Mouse (Mus musculus) gastrocnemius, adult 8-10 months (tissue): ENCODE data around the gene Col27a1. TPM values are rescaled to one million over a fixed set of nuclear protein-coding genes. Genes with fewer than 3 reads are reported as not detected.

Experiments
- DNase-seq, 2 experiments: peaks; one replicate each; pipeline ENCODE4 v3.0.0; 2022; ENCODE audit warnings: low spot score in 2 of 2
- total RNA-seq, 4 experiments: library from RNA; stranded (reverse); gene quantifications; 2 replicates each; pipeline ENCODE4 v1.2.4; 2022

Gene Col27a1
- total RNA-seq, 4 experiments from 2014 or later: 0.17 to 0.67 (median 0.65) TPM

DNA sequence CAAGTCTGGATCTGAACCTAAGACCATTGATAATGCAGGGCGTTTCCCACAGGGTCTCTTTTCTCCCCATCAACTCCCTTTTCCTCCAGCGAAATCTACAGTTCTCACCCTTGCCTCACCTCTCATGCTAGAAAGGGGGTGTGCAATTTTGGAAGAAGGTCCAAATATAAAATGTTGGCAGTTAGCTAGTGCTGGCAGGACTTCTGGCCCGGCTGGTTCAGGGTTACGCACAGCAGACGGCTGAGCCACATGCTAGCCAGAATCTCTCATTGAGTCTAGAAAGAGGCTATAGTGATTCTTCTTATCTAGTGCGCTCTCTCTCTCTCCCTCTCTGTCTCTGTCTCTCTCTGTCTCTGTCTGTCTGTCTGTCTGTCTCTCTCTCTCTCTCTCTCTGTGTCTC, 45.3 kb downstream of the Col27a1 start:
- no peak for DNase-seq

DNA sequence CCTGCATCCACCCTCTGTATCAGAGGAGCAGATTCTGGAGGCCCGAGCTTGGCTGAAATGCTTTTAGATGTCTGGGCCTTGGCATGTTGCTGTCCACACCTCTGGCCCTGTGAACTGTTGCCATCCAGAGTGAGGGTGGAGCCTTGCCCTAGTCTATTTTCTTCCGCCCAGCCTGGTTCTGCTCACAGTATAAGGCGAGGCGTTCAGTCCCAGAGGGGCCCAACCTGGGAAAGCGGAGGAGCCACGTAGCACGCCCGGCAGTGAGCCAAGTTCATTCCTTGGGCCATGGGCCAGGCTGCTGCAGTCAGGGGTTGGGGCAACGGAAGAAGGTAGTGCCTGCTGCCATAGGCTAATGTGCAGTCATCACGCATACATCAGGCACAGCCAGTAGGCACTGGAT, 46.7 kb downstream of the Col27a1 start:
- DNase-seq: no peak

DNA sequence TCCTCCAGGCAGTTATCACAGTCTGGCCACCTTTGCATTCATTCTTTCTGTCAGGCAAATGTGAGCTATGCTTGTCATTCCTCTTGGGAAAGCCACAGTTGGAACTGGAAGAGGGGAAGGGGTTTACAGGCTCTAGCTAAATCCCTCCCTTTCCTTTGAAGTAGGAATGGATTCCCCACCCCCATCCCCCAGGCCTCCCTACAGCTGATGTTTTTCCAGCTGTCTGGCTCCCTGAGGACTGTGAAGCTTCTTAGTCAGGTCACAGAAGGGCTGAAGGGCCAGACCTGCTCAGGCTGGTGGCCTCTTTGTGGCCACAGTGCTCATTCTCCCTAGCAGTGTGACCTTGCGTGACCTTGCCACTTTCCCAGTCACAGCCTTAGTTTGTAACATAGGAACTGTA, 49.1 kb downstream of the Col27a1 start:
- DNase-seq: no peak

DNA sequence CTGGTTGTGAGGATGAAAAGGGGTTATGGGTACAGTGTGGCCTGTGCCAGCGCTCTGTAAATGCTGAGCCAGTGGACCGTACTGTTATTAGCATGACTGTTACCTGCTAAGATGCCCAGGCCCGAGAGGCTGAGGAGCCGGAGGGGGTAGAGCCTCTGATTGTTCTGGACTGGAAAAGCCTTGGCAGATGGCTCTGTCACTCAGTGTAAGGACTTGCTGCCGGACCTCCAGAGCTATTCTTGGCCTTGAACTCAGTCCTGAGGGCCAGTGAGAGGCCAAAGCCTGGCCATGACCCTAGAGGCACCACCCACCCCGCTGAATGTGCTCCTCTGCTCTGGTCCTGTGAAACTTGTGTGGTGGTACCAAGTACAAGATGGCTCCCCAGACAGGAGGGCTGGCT, 52.5 kb downstream of the Col27a1 start:
- DNase-seq: no peak

DNA sequence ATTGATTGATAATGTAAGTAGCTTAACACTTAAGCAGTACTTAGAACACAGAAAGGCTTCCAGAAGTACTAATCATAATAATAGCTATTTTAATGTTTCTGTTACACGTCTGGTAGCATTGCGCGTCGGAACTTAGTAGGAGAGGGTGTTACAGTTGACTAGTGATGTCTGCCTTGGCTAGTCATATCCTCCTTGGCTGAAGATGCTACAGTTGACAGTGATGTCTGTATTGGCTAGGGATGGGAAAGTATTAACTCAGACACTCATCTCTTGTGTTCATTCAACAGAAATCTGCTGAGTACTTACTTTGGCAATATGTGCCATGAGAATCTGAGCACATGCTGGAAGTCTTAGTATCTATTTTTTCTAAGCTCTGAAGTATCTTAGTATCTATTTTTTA, 53.3 kb downstream of the Col27a1 start:
- DNase-seq: no peak

DNA sequence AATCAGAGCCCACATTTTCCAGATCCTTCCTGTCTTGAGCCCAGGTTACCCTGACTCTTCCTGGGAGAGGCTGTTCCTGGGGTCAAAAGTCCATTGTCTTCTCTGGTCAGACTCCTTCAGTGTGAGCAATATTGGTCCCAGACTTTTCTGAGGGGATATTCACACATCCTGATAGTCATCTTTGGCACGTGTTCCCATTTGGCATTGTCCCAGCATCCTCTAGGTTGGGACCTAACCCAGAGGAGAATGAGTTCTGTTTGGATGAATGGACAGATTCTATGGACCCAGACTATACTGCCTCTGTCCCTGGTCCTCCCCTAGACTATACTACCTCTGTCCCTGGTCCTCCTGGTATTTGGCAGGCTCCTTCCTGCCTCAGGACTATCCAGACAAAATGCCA, 53.8 kb downstream of the Col27a1 start:
- DNase-seq: no peak

DNA sequence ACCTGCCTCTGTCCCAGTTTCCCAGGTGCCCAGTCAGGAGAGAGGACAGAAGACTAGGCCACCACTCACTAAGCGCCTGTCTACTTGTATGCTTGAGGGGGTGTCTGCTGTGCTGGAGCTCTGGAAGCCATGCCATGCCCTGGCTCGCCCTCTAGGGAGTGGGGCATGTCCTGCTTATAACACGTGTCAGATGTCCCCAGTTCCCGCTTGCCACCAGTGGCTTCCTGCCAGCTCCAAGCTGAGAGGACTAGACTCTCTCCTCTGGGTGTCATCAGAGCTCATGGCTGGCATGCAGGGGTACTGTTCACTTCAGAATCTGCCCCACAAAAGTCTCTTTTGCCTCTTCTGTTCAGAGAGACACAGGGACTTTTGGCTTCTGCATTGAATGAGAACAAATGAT, 55.0 kb downstream of the Col27a1 start:
- peak; percentile 36 to 38 for DNase-seq

DNA sequence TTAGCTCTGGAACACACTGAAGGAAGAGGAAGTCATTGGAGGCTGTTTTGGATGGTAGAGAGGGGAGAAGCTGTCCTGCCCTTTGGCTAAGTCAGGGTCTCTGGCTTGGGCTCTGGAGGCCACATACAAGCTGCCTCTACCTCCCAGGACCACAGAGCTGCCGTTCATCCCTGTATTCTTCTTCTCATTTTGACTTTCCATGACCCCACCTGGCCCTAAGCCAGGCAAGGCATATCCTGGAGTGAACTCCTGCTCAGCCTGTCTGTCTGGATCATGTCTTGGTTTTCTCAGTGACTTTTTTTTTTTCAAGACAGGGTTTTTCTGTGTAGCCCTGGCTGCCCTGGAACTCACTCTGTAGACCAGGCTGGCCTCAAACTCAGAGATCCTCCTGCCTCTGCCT, 60.7 kb downstream of the Col27a1 start:
- DNase-seq: no peak

DNA sequence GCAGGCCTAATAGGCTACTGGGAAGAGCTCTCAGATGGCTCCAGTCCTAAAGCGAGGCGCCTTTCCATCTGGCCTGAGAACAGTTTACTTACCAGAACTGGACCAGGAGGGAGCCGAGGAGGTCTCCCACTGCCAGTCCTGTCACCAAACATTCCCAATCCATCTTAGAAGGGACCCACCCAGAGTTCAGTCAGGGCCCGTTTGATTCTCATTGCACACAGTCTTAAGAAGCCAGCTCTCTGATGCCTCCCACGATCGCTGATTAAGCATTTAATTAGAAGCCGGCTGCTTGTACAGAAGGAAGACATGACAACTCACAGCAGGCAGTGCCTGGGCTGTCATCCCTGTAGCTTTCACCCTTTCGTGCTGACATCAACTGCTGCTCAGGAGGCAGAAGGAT, 61.4 kb downstream of the Col27a1 start:
- DNase-seq: no peak

DNA sequence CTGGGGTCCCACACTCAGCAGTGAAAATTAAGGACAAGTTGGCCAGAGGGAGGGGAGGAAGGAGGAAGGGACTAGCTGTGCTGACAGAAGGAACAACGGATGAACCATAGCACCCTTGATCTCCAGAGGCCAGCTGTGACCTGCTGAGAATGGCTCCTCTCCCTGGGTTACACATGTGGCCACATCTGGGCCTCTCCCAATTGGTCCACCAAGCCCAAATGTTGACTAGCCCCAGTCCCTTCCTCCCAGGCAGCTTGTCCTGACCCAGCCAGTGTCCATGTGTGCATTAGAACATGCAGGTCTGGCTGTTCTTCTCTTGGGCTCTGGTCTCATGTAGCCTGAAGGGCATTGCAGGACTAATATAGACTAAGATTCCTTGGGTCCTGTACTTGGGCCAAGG, 62.8 kb downstream of the Col27a1 start:
- no peak for DNase-seq

DNA sequence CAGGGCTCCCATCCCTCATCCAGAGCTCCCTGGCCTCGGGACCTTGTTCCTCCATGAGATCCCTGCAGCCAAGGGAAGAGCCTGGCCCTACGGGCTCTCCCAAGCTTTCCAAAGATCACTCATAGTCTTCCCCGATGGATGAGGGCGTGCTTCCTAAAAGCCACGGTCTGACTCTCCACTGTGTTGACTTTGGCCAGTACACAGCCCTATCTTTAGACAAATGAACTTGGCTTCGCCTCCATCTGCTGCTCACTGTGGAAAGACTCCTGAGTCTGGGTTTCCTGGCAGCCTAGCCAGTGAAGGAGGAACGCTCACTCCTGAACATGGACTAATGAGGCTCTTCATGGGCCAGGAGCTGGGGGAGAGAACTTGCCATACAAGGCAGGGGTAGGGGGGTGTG, 65.0 kb downstream of the Col27a1 start:
- DNase-seq: peak; percentile 20 to 28

DNA sequence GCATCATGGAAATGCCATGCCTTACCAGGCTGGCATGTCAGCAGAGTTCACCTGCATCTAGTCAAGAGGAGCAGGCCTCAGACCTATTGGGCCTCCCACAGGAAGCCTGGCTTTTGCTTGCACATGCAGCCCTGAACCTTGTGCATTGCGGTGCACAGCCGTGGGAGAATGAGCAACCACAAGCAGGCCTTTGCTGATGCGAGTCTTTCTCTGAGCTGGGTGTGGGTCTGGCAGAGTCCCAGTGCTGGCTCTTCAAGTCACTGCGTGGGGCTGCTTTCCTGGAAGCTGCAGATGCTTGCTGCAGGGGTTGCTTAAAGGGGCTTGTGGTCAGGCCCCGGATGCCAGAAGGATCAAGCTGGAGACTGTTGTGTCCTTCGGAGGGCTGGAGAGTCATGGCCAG, 67.9 kb downstream of the Col27a1 start:
- DNase-seq: no peak

DNA sequence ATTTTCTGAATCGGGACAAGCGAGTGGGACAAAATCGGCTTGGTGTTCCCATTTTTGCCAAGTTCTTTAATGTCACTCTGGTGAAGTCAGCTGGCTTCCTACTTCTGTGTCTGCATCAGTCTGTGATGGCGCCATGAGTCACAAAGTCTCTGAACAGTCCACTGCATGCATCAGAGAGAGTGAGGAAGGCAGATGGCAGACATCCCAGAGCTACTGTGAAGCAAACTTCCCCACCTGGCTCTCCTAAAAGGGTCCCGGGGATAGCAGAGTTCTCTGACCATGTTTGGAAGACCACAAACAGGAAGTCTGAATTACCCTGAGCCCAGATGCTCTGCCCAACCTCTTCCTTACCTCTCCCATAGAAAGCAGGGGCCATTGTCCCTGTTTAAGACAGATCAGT, 69.5 kb downstream of the Col27a1 start:
- no peak for DNase-seq

DNA sequence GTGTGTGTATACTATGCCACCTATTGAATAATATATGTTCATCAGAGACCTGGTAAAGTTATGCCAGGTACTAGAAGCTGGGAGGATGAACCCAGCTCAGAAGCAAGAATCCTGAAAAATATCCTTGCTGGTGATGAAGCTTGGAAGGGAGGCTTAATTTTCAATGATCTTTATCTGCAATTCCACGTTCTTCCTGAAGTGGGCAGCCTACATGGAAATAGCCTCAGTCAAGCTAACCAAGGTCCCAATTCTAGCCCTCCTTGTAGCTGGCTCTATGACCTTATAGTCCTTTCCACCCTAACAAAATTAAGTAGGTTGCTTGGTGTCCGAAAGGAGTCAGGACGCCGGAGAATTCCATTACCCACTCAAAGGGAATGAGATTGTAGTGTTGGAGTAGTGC, 72.2 kb downstream of the Col27a1 start:
- DNase-seq: no peak

DNA sequence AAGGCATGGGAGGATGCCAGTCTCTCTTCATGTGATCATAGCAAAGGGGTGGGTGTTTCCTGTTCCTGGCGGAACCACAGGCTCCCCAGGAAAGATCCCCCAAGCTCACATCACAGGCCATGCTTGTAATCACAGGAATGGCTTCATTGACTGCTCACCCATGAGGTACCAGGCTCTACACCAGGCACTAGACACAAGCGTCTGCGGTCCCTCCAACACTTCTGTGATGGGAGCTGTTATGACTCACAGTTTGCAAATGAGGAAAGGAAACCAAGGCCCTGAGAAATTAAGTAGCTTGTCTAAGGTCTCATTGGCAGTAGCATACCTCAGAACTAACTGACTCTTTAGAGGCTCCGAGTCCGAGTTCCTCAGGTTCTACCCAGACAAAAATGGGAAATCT, 74.7 kb downstream of the Col27a1 start:
- DNase-seq: no peak

DNA sequence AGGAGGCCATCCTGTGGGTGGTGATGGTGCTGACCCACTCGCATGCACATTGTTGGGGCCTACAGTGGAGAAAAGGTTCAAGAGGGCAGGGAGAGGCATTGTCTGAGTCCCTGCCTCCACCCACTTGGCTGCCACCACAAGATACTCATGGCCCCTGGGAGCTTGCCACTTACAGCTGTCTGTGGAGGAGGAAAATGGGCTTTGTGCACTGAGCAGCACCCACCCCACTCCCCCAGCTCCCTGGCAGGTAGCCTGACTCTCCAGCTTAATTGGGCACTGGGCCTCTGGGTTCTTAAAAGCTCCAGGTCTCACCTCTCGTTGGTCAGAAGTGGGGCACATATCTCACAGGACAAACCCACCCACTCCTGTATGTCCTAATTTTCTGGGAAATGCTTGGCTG, 76.3 kb downstream of the Col27a1 start:
- DNase-seq: no peak

DNA sequence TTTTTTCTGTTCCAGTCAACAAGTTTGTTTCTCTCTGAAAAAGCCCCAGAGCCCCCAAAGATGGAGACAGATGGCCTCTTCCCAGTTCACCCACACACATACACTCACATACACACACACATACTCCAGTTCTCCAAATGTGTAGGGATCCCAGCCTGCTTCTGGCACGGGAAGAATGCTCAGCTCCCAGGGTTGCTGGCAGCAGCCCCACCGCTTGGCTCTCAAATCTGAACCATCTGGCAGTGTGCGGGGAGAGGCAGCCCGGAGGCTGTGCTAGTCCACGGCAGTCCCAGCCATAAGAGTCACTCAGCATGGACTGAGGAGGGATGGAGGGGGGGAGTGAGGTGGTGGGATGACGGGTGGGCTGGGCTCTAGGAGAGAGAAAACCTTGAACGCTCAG, 77.3 kb downstream of the Col27a1 start:
- DNase-seq: peak; percentile 72 to 85

DNA sequence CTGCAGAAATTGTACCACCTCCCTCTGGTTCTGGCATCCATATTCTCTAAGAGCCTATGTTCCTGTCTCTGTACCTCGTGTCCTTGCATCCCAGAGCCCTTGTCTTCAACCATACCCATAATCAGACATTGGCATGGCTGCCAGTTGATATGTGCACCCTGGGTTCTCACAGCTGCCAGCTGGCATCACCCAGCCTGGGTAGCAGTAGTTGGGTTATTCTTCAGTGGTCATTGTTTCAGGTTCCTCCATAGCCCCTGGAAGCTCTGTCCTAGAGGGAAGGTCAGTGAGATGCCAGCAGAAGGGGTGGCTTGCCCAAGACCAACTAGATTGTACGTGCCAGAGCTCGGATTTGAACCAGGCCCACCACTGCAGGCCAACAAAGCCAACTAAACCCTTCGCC, 77.9 kb downstream of the Col27a1 start:
- DNase-seq: no peak

DNA sequence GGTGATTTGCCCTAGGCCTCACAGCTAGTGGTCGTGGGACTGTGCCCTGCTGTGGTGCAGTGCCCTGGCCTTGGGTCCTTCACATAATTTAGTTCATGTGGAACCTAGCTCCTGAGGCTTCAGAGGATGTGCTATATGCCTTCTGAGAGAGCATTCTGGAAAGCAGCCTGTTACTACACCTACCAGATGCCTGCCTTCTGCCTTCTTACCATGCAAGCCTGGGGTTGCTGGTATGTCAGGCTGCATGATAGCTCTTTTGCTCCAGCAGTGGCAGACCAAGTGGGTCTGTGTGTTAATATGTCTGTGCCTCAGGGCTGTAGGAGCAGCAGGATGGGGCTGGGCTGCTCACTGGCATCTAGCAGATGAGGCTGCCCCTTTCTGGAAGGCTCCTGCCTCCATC, 81.8 kb downstream of the Col27a1 start:
- DNase-seq: no peak

DNA sequence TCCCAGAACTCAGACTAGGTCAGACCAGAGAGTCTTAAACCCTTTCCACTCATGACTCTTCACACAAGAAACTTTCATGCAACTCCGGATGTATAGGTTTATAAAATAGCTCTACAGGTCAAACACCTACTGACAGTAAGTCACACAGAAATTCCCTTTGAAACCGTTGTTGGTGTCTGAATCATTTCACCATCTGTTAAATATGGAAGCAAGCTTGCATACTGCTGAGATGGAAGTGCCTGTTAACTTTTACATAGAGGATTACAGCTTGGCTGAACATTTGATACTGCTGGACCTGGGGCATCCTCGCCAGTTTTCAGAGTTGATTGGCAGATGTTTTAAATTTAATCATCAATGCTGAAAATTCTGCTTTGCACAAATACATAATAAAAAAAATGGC, 82.5 kb downstream of the Col27a1 start:
- DNase-seq: no peak

DNA sequence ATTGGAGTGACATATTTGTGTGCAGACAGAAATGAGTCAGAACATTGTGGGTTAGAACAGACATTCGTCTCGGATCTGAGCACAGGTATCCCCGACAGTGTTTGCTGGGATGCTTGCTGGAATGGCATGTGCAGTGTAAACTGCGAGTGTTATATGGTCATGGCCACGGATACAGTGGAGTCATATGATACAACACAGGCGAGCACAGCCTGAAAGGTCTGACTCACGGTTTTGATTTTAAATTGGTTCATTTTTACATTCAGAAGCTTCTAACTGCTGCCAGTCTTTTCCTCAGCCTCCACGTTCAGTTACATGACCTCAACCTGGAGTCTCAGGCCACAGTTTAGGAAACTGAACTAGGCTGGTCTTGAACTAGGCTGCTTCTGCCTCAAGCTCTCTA, 83.1 kb downstream of the Col27a1 start:
- no peak for DNase-seq

DNA sequence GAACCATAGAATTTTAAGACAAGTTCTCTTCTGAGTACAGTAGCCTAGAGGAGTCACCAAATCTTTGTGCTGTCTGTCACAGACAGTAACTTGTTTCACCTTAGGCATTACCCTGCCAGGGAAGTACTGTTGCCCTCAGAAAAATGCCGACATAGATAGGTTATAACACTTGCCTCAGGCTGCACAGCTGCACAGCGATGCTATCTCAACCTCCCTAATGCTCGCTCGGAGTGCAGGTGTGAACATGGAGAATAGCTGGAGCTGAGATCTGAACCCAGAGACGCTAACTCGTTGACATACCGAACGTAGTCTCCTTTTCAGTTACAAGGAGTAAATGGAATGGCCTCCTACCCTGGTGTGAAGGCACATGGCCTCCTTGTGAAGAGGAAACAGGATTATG, 84.4 kb downstream of the Col27a1 start:
- DNase-seq: no peak

DNA sequence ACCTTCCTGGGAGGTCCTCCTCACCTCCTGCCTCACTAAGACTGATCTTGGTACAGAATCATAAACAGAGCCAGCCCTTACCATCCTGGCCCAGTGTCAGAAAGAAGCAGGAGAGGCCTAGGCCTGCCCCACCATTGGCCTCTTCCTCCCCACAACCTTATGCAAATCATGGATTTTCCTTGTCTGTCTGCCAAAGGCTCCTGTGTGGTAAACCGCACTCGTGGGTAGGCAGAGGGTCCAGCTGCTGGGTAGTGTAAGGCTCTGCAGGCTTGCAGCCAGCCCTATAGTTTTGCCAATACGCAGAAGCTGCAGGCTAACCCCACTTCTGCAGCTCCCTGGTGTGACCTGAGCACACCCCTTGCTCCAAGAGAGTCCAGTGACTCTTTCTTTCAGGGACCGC, 88.8 kb downstream of the Col27a1 start:
- no peak for DNase-seq

DNA sequence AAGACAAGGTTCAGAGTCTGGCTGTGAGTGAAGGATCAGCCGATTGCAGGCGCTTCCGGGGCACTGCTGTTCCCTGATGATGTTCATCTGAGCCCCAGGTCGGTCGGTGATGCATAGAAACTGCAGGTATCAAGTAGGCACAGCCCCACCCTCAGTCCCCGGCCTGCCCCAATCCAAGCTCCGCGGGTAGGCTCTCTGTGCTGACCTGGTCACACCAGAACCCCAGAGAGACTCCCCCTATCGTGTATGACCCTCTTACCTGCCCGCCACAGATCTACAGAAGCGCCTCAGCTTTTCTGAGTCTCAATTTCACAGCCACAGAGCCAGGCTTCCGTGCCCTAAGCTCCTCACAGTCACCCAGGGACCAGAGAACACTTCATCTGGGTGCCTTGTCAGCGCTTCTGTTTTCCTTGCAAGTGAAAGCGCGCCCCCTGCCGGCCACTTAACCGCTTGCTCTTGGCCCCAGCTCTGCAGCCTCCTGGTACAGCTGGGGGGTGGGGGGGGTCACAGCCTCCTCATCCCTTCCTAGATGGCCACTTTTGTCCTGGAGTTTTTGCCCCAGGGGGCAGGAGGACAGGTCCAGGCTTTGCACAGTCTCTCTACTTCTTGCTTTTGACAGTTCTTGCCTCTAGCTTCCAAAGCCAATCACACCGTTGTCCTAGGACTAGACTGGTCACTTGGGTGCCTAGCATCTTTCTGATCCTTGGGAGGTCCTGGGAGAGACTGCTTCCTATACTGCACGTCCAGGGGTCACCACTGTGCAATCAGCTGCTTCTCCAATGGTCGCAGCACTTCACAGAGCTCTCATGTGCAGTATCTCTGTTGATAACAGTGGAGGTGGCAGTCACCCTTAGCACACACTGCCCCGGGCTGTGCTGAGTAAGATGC, 93.6 kb downstream of the Col27a1 start:
- DNase-seq: peak; percentile 76 to 83
